ENCODE assay signal across 9 mouse cellular contexts in the genomic region with DNA sequence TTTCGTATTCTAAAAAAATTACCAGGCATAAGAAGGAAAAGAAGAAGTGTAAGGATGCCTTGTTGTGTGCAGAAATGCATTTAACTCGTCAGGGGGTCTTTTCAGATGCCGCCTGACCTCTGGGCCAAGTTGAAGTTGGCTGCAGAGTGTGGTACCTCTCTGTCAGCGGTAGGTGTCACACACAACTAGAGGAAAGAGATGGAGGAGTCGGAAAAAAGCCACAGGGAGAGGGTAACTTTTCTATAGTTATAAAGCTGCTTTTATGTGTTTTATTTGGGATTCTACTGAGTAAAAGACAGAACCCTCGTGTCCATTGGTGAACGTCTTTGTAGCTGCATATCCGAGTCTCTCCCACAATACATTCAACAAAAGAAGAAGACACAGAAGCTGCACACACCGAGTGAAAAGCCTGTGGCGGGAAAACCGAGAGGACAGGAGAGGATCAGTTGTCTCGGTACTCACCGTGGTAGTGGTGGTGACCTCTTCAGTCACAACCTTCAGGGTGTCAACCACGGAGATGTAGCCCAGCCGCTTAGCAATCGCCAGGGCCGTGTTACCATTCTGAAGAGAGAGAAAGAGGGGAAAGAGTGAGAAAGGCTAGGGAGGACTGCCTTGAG.
DNase-seq lines count a peak whose midpoint lies in the region; ATAC-seq lines count a peak whose summit lies in the region.
"Had no signal": no experiment of that assay in that cellular context is flagged by ENCODE, and none has a peak within 500 bp of the region (broad histone marks: within the 10 kb centered on the region; RNA-seq: fewer than 3 reads in every experiment).

No protein-coding gene starts in this region.

- no peaks in the 10 kb centered on the region for H3K27me3 ChIP-seq in kidney, embryonic 15.5 days
- H3K27me3 ChIP-seq in hindbrain, embryonic 16.5 days (replicated peaks; ENCODE audit: control insufficient read depth, insufficient read depth, low read length): no peaks in the 10 kb centered on the region
- H3K27me3 ChIP-seq in neural tube, embryonic 12.5 days (replicated peaks): no peaks in the 10 kb centered on the region

- H3K4me1 ChIP-seq in kidney, embryonic 15.5 days: peaks cover 14% of the 10 kb centered on the region
- peaks cover 24% of the 10 kb centered on the region for H3K4me1 ChIP-seq in hindbrain, embryonic 16.5 days (ENCODE audit: control insufficient read depth, insufficient read depth, low read depth, low read length)
- peaks cover 40% of the 10 kb centered on the region for H3K4me1 ChIP-seq in neural tube, embryonic 12.5 days
- H3K4me1 ChIP-seq: megakaryocyte, embryonic 14.5 days had no signal

- H3K9ac ChIP-seq in kidney, embryonic 15.5 days: no peak overlapping the region
- peak overlapping the region; percentile 56 for H3K9ac ChIP-seq in hindbrain, embryonic 16.5 days (ENCODE audit: low read depth, low read length)
- peak overlapping the region; percentile 33; the same call in 1 of the 2 replicates for H3K9ac ChIP-seq in neural tube, embryonic 12.5 days

- peak overlapping the region; percentile 58 for H3K4me2 ChIP-seq in kidney, embryonic 15.5 days
- H3K4me2 ChIP-seq in hindbrain, embryonic 16.5 days (ENCODE audit: low read length): peak overlapping the region; percentile 46
- peak overlapping the region; percentile 54 for H3K4me2 ChIP-seq in neural tube, embryonic 12.5 days (replicated peaks)

- ATAC-seq in kidney, embryonic 15.5 days (replicated peaks; ENCODE audit: low FRiP score): peak; percentile 74; the same call in 1 of the 2 replicates
- peak; percentile 35 for ATAC-seq in hindbrain, embryonic 16.5 days
- ATAC-seq in neural tube, embryonic 12.5 days (ENCODE audit: low FRiP score, low read depth): peak; percentile 34; the same call in 1 of the 2 replicates

- H3K9me3 ChIP-seq in kidney, embryonic 15.5 days (replicated peaks): no peaks in the 10 kb centered on the region
- no peaks in the 10 kb centered on the region for H3K9me3 ChIP-seq in hindbrain, embryonic 16.5 days (ENCODE audit: control insufficient read depth, low read length)
- H3K9me3 ChIP-seq in neural tube, embryonic 12.5 days: no peaks in the 10 kb centered on the region
- H3K9me3 ChIP-seq: megakaryocyte, embryonic 14.5 days had no signal

- no peak for DNase-seq in kidney, postnatal 25 days
- peak; percentile 54 for DNase-seq in embryo, embryonic 9.5 days (ENCODE audit: extremely low spot score)
- DNase-seq in layer of hippocampus, adult 11-12 months (ENCODE audit: low spot score): no peak
- DNase-seq in testis, postnatal 14 days (ENCODE audit: low spot score): no peak
- no peak for DNase-seq in adrenal gland, adult 18-20 months (ENCODE audit: low spot score in 2 of 2)

- WGBS in kidney, embryonic 15.5 days: 9% methylated on average over 17 of the region's 17 CpGs
- WGBS in hindbrain, embryonic 16.5 days: 6% methylated on average over 17 of the region's 17 CpGs
- WGBS in neural tube, embryonic 12.5 days: 3% methylated on average over 17 of the region's 17 CpGs

- no peaks in the 10 kb centered on the region for H3K36me3 ChIP-seq in kidney, embryonic 15.5 days
- H3K36me3 ChIP-seq in hindbrain, embryonic 16.5 days (ENCODE audit: control insufficient read depth, insufficient read depth, low read length): peaks cover 6% of the 10 kb centered on the region
- H3K36me3 ChIP-seq in neural tube, embryonic 12.5 days: peaks cover 3% of the 10 kb centered on the region; the same call in 1 of the 2 replicates

- H3K4me3 ChIP-seq in kidney, embryonic 15.5 days (replicated peaks): peak overlapping the region; percentile 33
- H3K4me3 ChIP-seq in hindbrain, embryonic 16.5 days (ENCODE audit: low read length): peak overlapping the region; percentile 30
- H3K4me3 ChIP-seq in neural tube, embryonic 12.5 days: peak overlapping the region; percentile 22
- H3K4me3 ChIP-seq: megakaryocyte, embryonic 14.5 days had no signal

- H3K27ac ChIP-seq in kidney, embryonic 15.5 days: no peak overlapping the region; the same call in 1 of the 2 replicates
- H3K27ac ChIP-seq in hindbrain, embryonic 16.5 days (ENCODE audit: low read depth, low read length): peak overlapping the region; percentile 82
- H3K27ac ChIP-seq in neural tube, embryonic 12.5 days: peak overlapping the region; percentile 66; the same call in 1 of the 2 replicates
